Mouse (Mus musculus) gastrocnemius, adult 8-10 months (tissue): ENCODE measurements around the gene Dlgap1. TPM values are rescaled to one million over a fixed set of nuclear protein-coding genes. Genes with fewer than 3 reads are reported as not detected.

ENCODE experiments used
- DNase-seq, 2 experiments: peaks; one replicate each; pipeline ENCODE4 v3.0.0; 2022; ENCODE audit warnings: low spot score in 2 of 2
- microRNA-seq: library from miRNA; unstranded; fragments of <30 nt; microRNA quantifications from one replicate; pipeline ENCODE4 v1.2.0, GENCODE M21; 2022
- total RNA-seq, 4 experiments: library from RNA; stranded (reverse); gene quantifications; 2 replicates each; pipeline ENCODE4 v1.2.4; 2022

The Dlgap1 gene
- total RNA-seq, 4 experiments from 2014 or later, result 0.10 to 0.51 (median 0.30) TPM

- no peak for DNase-seq
These were observed 888.1 kb downstream of the Dlgap1 start for GRCm38 (mm10) chr17:70856871-70857415.

- DNase-seq, result no peak
These were observed 889.9 kb downstream of the Dlgap1 start for GRCm38 (mm10) chr17:70858814-70859213.

- no peak for DNase-seq
These were observed 895.2 kb downstream of the Dlgap1 start for GRCm38 (mm10) chr17:70864117-70864516.

GRCm38 (mm10) chr17:70864645-70865044 lies 895.8 kb downstream of the Dlgap1 start:
- no peak for DNase-seq

GRCm38 (mm10) chr17:70865060-70865604 lies 896.3 kb downstream of the Dlgap1 start:
- DNase-seq, result no peak

- no peak for DNase-seq
These were observed 897.2 kb downstream of the Dlgap1 start for GRCm38 (mm10) chr17:70866029-70866428.

- DNase-seq, result no peak
These were observed 897.8 kb downstream of the Dlgap1 start for GRCm38 (mm10) chr17:70866538-70867114.

GRCm38 (mm10) chr17:70868577-70869229 lies 899.8 kb downstream of the Dlgap1 start:
- no peak for DNase-seq

GRCm38 (mm10) chr17:70870581-70870980 lies 901.7 kb downstream of the Dlgap1 start:
- DNase-seq, result no peak

Small RNAs within 50 kb of the gene (microRNA-seq; reads per million reads assigned to microRNA genes)
- not detected for gene Mir1195
